Comparison of ENCODE assay signal across 7 mouse cellular contexts in the genomic region with DNA sequence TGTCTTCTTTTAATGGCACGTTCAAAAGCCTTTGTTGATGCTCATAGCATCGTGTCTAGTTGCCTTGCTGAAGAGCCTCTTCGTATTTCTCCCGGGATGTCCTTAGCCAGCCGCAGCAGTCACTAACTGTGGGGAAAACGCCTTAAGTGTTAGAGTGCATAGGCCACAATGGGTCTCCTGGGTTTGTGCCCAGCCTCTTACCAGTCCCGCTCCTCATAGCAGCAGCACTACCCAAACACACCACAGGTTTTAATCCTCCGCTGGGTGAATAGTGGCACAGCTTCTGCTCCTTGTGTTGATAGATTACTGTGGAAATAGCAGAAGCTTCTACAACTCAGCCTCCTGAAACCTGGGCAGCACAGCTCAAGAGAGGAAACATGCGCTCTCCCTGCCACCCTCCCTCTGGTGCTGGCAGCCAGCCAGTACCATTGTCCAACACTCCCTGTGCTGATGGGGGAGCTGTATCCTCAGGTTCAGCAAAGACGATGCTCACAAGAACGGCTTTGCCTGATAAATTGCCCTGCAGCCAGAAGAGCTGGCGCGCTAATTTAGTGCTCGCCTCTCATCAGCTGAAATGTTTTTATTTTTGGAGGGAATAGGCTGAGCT. TPM values are rescaled to one million over a fixed set of nuclear protein-coding genes. Genes with fewer than 3 reads are reported as not detected.
DNase-seq lines count a peak whose midpoint lies in the region.

No protein-coding gene starts in this region.

- intact Hi-C loops in left cerebral cortex, postnatal 36 days (cut with DNase I): no loop called here

- DNase-seq in adrenal gland, adult 8-10 months: peak; percentile 30
- DNase-seq in brain, embryonic 18.5 days (ENCODE audit: low read depth, low spot score): peak; percentile 40
- DNase-seq in frontal cortex, postnatal 10 days (ENCODE audit: low spot score in 2 of 2): peak; percentile 33 to 59
- DNase-seq in kidney, adult 8-10 months: peak; percentile 52
- peak; percentile 38 to 44 for DNase-seq in left cerebral cortex, postnatal 36 days (ENCODE audit: low spot score in 2 of 2)
- peak; percentile 67 for DNase-seq in ovary, postnatal 36 days (ENCODE audit: low spot score)
- DNase-seq in adipocyte (ENCODE audit: low spot score): no peak

RNA-seq across cellular contexts. Expression of gene Spert, which starts 27.3 kb away (rescaled TPM):
- not detected for total RNA-seq in adrenal gland, adult 8-10 months (2022)
- not detected for total RNA-seq in left cerebral cortex, postnatal 36 days (2021)
